Mouse (Mus musculus): Measurements from ENCODE around the gene Gxylt2.

DNA sequence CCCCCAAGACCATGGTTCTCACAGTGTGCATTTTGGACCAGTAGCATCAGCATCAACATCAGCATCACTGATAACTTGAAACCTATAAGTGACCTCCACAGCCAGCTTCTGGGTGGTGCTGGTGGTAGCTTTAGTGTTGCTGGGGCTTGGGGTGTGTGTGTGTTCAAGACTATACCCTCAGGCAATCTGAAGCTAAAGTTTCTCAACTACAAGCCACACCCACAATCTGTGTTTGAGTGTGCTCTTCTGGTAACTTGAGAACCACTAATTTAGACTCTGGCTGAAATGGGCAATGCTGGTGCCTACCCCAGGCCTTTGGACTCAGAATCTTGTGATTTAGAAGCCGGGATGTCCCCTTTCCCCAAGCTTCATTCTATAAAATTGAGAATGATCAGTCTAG, 118.8 kb downstream of the Gxylt2 start:
- TF ChIP-seq CTCF (IDR thresholded peaks at IDR 0.05; ENCODE audit: extremely low read depth, insufficient read length, insufficient replicate concordance, low read depth, low read length) (no peak), POLR2A (IDR thresholded peaks at IDR 0.05; ENCODE audit: low read depth, low read length) (no peak)
